Mouse (Mus musculus): ENCODE results near the gene Tescl. TPM values are rescaled to one million over a fixed set of nuclear protein-coding genes. Genes with fewer than 3 reads are reported as not detected.

Tescl gene
- polyA plus RNA-seq, 2 experiments: not detected

GRCm38 (mm10) chr7:24364827-24365226, 31.1 kb upstream of the Tescl start:
- DNase-seq (ENCODE audit: low read depth in 3 of 3, low spot score in 3 of 3): peak; percentile 77 to 81 (median 77)
- Histone ChIP-seq H3K4me3 (ENCODE audit: insufficient read depth in 1 of 2, low read depth in 2 of 2, low read length in 2 of 2) (no peak overlapping the region), H3K4me2 (ENCODE audit: low read depth) (peak overlapping the region; percentile 35), H3K27me3 (ENCODE audit: control insufficient read depth, insufficient read depth, low read length) (no peaks in the 10 kb centered on the region), H3K36me3 (replicated peaks; ENCODE audit: control insufficient read depth, insufficient read depth, low read depth) (no peaks in the 10 kb centered on the region), H3K9me3 (ENCODE audit: control insufficient read depth, low read length) (no peaks in the 10 kb centered on the region), H3K9ac (replicated peaks) (peak overlapping the region; percentile 45), H3K27ac (peak overlapping the region; percentile 43), H3K4me1 (replicated peaks; ENCODE audit: control insufficient read depth in 2 of 2, insufficient read depth in 2 of 2, low read length in 1 of 2) (peaks cover 41 to 50% of the 10 kb centered on the region in 2 experiments)
- WGBS (ENCODE audit: insufficient replicate concordance): 17% methylated on average over 10 of the region's 10 CpGs
- TF ChIP-seq EP300 (IDR thresholded peaks at IDR 0.05; ENCODE audit: low read depth) (no peak), CTCF (IDR thresholded peaks at IDR 0.05; ENCODE audit: low read depth) (peak; percentile 98)
- peak; percentile 42 for ATAC-seq (ENCODE audit: insufficient read depth)

- 24% methylated on average over 6 of the region's 7 CpGs for WGBS (ENCODE audit: insufficient replicate concordance)
- TF ChIP-seq CTCF (IDR thresholded peaks at IDR 0.05; ENCODE audit: low read depth) (peak; percentile 75), EP300 (IDR thresholded peaks at IDR 0.05; ENCODE audit: low read depth) (no peak)
Measured at GRCm38 (mm10) chr7:24363228-24363627, 29.5 kb upstream of the Tescl start.

GRCm38 (mm10) chr7:24361001-24361400, 27.3 kb upstream of the Tescl start:
- Histone ChIP-seq H3K9me3 (ENCODE audit: control insufficient read depth, low read length) (no peaks in the 10 kb centered on the region), H3K9ac (replicated peaks) (no peak overlapping the region), H3K27me3 (ENCODE audit: control insufficient read depth, insufficient read depth, low read length) (no peaks in the 10 kb centered on the region), H3K4me2 (ENCODE audit: low read depth) (no peak overlapping the region), H3K4me3 (ENCODE audit: insufficient read depth in 1 of 2, low read depth in 2 of 2, low read length in 2 of 2) (no peak overlapping the region), H3K4me1 (replicated peaks; ENCODE audit: control insufficient read depth in 2 of 2, insufficient read depth in 2 of 2, low read length in 1 of 2) (peaks cover 6 to 12% of the 10 kb centered on the region in 2 experiments), H3K27ac (no peak overlapping the region), H3K36me3 (replicated peaks; ENCODE audit: control insufficient read depth, insufficient read depth, low read depth) (no peaks in the 10 kb centered on the region)
- DNase-seq (ENCODE audit: low read depth in 3 of 3, low spot score in 3 of 3): no peak
- WGBS (ENCODE audit: insufficient replicate concordance): 48% methylated on average over 4 of the region's 4 CpGs
- ATAC-seq (ENCODE audit: insufficient read depth): no peak
- TF ChIP-seq CTCF (IDR thresholded peaks at IDR 0.05; ENCODE audit: low read depth): peak; percentile 63
- no peak for TF ChIP-seq EP300 (IDR thresholded peaks at IDR 0.05; ENCODE audit: low read depth)

More at GRCm38 (mm10) chr7:24363228-24363627, 29.5 kb upstream of the Tescl start:
- Histone ChIP-seq H3K9me3 (ENCODE audit: control insufficient read depth, low read length) (no peaks in the 10 kb centered on the region), H3K4me2 (ENCODE audit: low read depth) (no peak overlapping the region), H3K27ac (no peak overlapping the region), H3K27me3 (ENCODE audit: control insufficient read depth, insufficient read depth, low read length) (no peaks in the 10 kb centered on the region), H3K9ac (replicated peaks) (no peak overlapping the region), H3K4me3 (ENCODE audit: insufficient read depth in 1 of 2, low read depth in 2 of 2, low read length in 2 of 2) (no peak overlapping the region), H3K4me1 (replicated peaks; ENCODE audit: control insufficient read depth in 2 of 2, insufficient read depth in 2 of 2, low read length in 1 of 2) (peaks cover 25 to 34% of the 10 kb centered on the region in 2 experiments), H3K36me3 (replicated peaks; ENCODE audit: control insufficient read depth, insufficient read depth, low read depth) (no peaks in the 10 kb centered on the region)
- ATAC-seq (ENCODE audit: insufficient read depth): no peak
- no peak for DNase-seq (ENCODE audit: low read depth in 3 of 3, low spot score in 3 of 3)

GRCm38 (mm10) chr7:24359269-24359668, 25.5 kb upstream of the Tescl start:
- no peak for TF ChIP-seq CTCF (IDR thresholded peaks at IDR 0.05; ENCODE audit: low read depth)
- TF ChIP-seq EP300 (IDR thresholded peaks at IDR 0.05; ENCODE audit: low read depth): no peak
- 21% methylated on average over 9 of the region's 9 CpGs for WGBS (ENCODE audit: insufficient replicate concordance)
- H3K9me3 ChIP-seq (ENCODE audit: control insufficient read depth, low read length): no peaks in the 10 kb centered on the region
- no peak for ATAC-seq (ENCODE audit: insufficient read depth)
- no peak for DNase-seq (ENCODE audit: low read depth in 3 of 3, low spot score in 3 of 3)
- H3K36me3 ChIP-seq (replicated peaks; ENCODE audit: control insufficient read depth, insufficient read depth, low read depth): no peaks in the 10 kb centered on the region
- no peaks in the 10 kb centered on the region for H3K27me3 ChIP-seq (ENCODE audit: control insufficient read depth, insufficient read depth, low read length)
- no peak overlapping the region for H3K27ac ChIP-seq
- no peak overlapping the region for H3K4me2 ChIP-seq (ENCODE audit: low read depth)
- no peak overlapping the region for H3K9ac ChIP-seq (replicated peaks)
- H3K4me3 ChIP-seq (ENCODE audit: insufficient read depth in 1 of 2, low read depth in 2 of 2, low read length in 2 of 2): no peak overlapping the region
- peaks cover 0 to 3% of the 10 kb centered on the region in 2 experiments; a peak in 1 of 4 replicates for H3K4me1 ChIP-seq (replicated peaks; ENCODE audit: control insufficient read depth in 2 of 2, insufficient read depth in 2 of 2, low read length in 1 of 2)

GRCm38 (mm10) chr7:24357899-24358298, 24.2 kb upstream of the Tescl start:
- Histone ChIP-seq H3K9me3 (ENCODE audit: control insufficient read depth, low read length) (no peaks in the 10 kb centered on the region), H3K4me3 (ENCODE audit: insufficient read depth in 1 of 2, low read depth in 2 of 2, low read length in 2 of 2) (no peak overlapping the region), H3K4me1 (replicated peaks; ENCODE audit: control insufficient read depth in 2 of 2, insufficient read depth in 2 of 2, low read length in 1 of 2) (no peaks in the 10 kb centered on the region), H3K9ac (replicated peaks) (no peak overlapping the region), H3K27ac (no peak overlapping the region), H3K27me3 (ENCODE audit: control insufficient read depth, insufficient read depth, low read length) (no peaks in the 10 kb centered on the region), H3K36me3 (replicated peaks; ENCODE audit: control insufficient read depth, insufficient read depth, low read depth) (no peaks in the 10 kb centered on the region), H3K4me2 (ENCODE audit: low read depth) (no peak overlapping the region)
- TF ChIP-seq EP300 (IDR thresholded peaks at IDR 0.05; ENCODE audit: low read depth) (no peak), CTCF (IDR thresholded peaks at IDR 0.05; ENCODE audit: low read depth) (peak; percentile 95)
- no peak for ATAC-seq (ENCODE audit: insufficient read depth)
- DNase-seq (ENCODE audit: low read depth in 3 of 3, low spot score in 3 of 3): no peak
- 39% methylated on average over 4 of the region's 4 CpGs for WGBS (ENCODE audit: insufficient replicate concordance)
